Mouse (Mus musculus) CD4-positive, CD25-positive, alpha-beta regulatory T cell, adult 4 months (primary cell): ENCODE data around the gene Faim2. TPM values are rescaled to one million over a fixed set of nuclear protein-coding genes. Genes with fewer than 3 reads are reported as not detected.

ENCODE experiments used
- ATAC-seq: one replicate; pipeline ENCODE4 v1.8.0; 2017
- polyA plus RNA-seq, 2 experiments: library from polyadenylated mRNA; unstranded; fragments of 100-300 nt; shearing (Covaris generic); gene quantifications; one replicate each; pipeline ENCODE4 v1.2.1; 2017

The Faim2 gene
- polyA plus RNA-seq: under 1 TPM in 1 of 2 experiments, not detected in 1; 0.03 TPM

GRCm38 (mm10) chr15:99527629-99528353, at the start of gene Faim2:
Gene Faim2, minus strand, starts transcription at chr15:99528165.
- no peak for ATAC-seq

GRCm38 (mm10) chr15:99569123-99569522, 41.2 kb upstream of the Faim2 start:
- ATAC-seq: no peak

GRCm38 (mm10) chr15:99568682-99569081, 40.7 kb upstream of the Faim2 start:
- ATAC-seq: no peak

- ATAC-seq: no peak
Observed at GRCm38 (mm10) chr15:99567371-99567770, 39.4 kb upstream of the Faim2 start.

GRCm38 (mm10) chr15:99560246-99560645, 32.3 kb upstream of the Faim2 start:
- ATAC-seq: no peak

- no peak for ATAC-seq
Observed at GRCm38 (mm10) chr15:99558947-99559346, 31.0 kb upstream of the Faim2 start.

GRCm38 (mm10) chr15:99553767-99554166, 25.8 kb upstream of the Faim2 start:
- ATAC-seq: no peak

- ATAC-seq: no peak
Observed at GRCm38 (mm10) chr15:99549901-99550300, 21.9 kb upstream of the Faim2 start.

GRCm38 (mm10) chr15:99547732-99548131, 19.8 kb upstream of the Faim2 start:
- ATAC-seq: no peak

GRCm38 (mm10) chr15:99546596-99546995, 18.6 kb upstream of the Faim2 start:
- no peak for ATAC-seq

GRCm38 (mm10) chr15:99544047-99544446, 16.1 kb upstream of the Faim2 start:
- ATAC-seq: no peak

GRCm38 (mm10) chr15:99539891-99540290, 11.9 kb upstream of the Faim2 start:
- no peak for ATAC-seq

GRCm38 (mm10) chr15:99536889-99537862, 9.2 kb upstream of the Faim2 start:
- ATAC-seq: no peak

- no peak for ATAC-seq
Observed at GRCm38 (mm10) chr15:99532023-99532422, 4.1 kb upstream of the Faim2 start.

GRCm38 (mm10) chr15:99531146-99531545, 3.2 kb upstream of the Faim2 start:
- no peak for ATAC-seq

GRCm38 (mm10) chr15:99526681-99527080, 1.3 kb downstream of the Faim2 start:
- ATAC-seq: no peak

GRCm38 (mm10) chr15:99520306-99520705, 7.7 kb downstream of the Faim2 start:
- ATAC-seq: no peak

- ATAC-seq: no peak
Observed at GRCm38 (mm10) chr15:99519626-99520025, 8.3 kb downstream of the Faim2 start.

- no peak for ATAC-seq
Observed at GRCm38 (mm10) chr15:99517715-99518114, 10.2 kb downstream of the Faim2 start.

- no peak for ATAC-seq
Observed at GRCm38 (mm10) chr15:99516715-99517114, 11.2 kb downstream of the Faim2 start.

- ATAC-seq: no peak
Observed at GRCm38 (mm10) chr15:99511797-99512525, 16.0 kb downstream of the Faim2 start.

- no peak for ATAC-seq
Observed at GRCm38 (mm10) chr15:99510621-99511020, 17.3 kb downstream of the Faim2 start.

GRCm38 (mm10) chr15:99509840-99510239, 18.1 kb downstream of the Faim2 start:
- ATAC-seq: no peak
